Mouse (Mus musculus) c-Kit-positive CD71-negative TER-119-negative erythroid progenitor cells, embryonic 14.5 days (primary cell): ENCODE results near the gene Thada.

Experiments
- DNase-seq: peaks from one replicate; pipeline ENCODE4 v3.0.0-alpha.2; 2013; ENCODE audit warnings: low read depth

Gene Thada

DNA sequence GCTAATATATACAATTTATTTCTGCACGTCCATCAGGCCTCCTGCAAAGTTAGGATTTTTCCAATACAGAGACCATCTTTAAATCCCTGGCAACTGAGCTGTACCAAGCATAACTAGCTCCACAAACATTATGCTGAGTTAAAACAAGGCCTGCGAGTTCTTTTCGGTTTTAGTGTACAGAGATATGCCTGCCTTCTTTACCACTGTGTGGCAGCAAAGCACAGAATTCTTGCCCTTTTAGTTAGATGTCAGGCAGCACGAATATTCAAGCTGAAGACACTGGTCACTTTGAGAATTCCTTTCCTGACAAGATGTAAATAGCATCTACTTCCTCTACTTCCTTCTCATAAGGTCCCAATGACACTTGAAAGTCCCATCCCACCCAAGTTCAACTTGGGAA lies 8.3 kb upstream of the Thada start:
- DNase-seq, result no peak

DNA sequence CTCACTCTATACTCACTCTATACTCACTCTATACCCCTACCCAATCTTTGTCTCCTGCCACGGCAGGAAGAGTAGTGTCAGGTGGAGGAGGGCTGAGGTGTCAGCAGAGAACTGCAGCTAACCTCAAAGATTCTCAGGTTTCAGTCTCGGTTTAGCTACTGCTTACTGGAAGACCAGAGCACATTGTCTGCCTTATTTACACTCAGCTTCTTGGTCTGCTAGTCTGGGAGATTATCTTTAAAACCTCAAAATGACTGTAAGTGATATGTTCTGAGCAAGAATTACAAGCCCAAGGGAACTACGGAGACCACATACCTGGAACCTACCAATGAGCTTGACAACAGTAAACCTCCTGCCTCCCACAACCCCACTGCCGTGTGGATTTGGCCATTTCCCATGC lies 31.0 kb downstream of the Thada start:
- DNase-seq, result no peak

DNA sequence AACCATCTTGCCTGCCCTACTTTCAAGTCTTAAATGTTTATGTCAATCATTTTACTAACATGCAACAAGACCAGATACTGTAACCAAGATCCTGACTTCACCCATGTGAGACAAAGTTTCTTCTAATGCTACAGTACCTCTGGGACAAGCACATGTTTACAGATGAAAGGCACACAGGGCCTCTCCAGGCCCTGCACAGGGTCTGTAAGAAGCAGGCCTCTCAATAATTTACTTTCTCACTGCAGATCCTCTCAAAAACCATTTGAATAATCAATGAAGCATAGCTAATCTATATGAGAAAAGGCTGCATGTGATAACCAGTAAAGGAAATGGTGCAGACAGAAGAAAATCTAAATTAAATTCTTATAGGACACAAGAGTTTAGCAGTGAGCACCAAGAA lies 31.8 kb downstream of the Thada start:
- no peak for DNase-seq

DNA sequence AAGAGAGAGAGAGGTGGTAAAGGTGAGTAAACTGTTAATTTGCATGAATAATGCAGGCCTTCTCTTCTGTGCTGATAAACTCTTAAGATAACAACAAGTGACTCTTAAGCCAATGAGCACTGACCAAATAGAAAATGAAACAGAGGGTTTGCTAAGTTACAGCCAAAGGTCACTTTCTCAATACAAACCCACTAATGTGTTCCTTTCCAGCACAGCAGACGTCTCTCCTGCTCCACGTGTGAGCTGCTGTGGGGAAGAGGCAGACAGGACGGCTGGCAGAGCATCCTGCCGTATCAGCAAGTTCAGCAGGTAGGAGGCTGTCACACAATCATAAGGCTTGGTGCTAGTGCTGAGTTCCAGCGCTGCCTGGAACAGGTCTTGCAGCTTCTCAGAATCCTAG lies 34.0 kb downstream of the Thada start:
- no peak for DNase-seq

DNA sequence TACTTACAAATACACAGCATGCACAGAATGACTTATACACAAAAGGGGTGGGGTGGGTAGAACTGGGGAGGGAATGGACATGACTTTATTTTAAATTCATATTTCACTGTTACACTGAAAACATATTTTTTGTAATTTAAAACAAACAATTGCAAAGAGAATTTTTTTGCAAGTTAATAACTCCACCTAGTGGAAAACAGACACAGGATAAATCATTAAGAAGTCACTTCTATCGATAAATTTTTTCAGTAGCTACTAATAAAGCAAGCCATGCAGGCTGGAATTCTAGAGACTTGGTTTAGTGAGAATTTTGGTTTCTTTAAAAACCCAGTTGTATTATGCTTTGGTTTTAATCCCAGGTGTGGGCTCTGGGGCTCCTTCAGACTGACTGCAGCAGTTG lies 41.7 kb downstream of the Thada start:
- no peak for DNase-seq

DNA sequence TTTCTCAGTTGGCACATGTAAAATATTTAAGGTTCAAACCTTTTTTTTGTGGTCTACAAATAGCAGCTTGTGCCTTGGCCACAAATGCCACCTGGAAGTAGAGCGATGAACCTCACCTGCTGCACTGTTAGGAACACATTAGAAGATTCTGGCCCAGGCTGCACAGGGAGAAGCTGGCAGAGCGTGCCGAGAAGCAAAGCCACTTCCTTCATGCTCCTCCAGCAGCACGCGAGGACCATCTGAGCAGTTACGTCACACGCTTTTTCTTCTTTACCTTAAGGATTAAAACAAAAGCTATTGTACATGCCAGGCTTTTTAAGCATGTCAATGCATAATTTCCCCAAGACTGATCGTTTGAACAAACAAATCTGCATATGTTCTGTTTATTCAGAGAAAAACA lies 43.1 kb downstream of the Thada start:
- no peak for DNase-seq

DNA sequence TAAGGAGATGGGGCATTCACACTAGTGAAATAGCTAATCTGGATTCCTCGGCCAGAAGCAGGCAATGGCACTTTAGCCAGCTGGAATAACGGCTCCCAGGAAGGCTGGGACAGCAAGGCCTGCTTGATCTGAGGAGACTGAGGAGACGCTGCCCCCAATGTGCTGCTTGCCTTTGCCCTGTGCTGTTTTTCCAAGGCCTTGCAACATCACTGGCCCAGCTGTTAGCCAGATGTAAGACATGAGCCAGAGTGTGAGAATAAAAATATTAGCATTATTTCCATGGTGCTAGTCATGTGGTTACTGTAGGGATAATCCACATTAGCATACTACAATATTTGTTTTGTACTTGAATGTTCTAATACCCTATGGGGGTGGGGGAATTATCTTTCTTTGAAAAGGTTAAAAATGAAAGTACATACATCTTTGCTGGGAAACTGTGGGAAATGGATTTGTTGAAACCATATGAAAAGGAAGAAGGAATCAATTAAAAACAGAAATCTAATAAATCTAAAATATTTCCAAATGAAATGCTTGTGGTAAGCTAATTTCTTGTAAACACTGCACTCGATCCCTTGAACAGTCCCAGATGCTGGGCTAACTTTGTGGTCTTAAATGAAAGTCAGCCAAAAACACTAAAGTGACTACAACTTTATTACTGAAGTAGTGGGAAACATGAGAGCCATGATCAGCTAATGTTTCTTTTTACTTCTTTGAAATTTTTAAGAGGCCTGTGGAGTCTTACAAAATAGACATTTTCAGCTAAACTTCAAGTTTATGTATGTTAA lies 43.8 kb downstream of the Thada start:
- no peak for DNase-seq

DNA sequence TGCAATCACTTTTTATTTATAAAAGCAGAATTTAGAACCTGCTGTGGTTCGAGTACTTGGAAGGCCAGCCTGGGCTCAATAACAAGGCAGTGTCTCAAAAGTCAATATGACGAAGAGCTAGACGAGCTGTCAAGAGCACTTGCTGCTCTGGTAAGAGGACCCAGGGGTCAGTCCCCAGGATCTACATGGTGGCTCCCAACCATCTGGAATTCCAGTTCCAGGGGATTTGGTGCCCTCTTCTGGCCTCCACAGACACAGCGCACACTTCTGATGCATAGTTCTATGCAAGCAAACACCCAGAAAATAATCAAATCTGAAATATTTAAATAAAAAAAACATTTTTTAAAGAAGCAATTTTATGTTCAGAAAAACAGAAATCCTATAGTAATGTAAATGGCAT lies 45.0 kb downstream of the Thada start:
- peak; percentile 4 for DNase-seq

DNA sequence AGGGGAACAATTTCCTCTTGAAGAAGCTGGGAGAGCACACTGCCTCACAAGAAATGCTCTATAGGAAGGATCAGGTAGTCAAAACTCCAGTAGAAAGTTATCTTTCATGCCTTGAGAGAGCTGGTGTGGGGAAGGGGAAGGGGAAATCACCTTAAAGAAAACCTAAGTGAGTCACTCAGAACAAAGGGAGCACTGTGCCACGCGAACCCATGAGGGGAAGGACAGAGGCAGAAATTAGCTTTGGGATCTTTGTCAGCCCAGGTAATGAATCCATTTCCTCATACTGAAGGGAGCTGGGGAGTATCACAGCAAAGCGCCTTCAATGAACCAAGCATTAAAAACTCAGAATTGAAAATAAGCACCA lies 45.7 kb downstream of the Thada start:
- DNase-seq, result no peak

DNA sequence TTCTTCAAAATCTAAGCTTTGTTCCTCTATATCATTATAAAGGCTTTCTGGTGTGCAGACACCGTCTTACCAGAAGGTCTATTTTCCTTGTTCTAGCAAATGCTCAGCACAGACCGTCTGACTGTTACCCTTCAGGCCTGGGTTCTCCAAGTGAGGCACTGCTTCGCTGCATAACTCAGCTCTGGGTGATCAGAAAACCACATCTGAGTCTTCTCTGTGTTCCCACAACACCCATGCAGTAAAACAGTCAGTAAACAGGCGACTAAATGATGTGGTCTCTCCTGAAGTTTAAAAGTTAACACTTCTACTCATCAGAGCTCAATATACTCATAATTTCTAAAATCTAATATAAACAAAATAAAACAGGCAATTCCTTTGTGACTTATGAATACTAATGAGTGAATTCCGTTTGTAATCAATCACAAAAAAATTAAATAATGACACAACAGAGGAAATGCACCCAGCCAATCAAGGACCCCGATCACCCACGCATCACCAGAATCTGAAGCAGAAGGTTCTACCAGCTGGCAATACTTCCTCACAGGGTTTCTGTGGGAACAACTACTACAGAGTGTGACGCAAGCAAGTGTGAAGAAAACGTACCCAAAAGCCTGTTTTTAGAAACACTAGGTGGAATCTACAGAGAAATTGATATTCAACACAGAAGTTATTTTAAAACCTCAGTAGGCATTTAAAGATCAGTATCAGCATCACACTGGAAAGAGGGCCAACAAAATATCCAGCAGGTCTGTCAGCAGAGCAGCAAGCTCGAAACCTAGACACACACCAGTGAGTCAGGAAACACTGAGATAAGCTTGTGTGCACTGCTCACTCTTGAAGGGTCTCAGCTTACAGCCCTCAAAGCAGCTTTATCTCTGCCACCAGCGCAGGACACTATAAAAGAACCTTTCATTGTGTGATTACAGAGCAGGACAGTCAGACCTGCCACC lies 46.4 kb downstream of the Thada start:
- peak; percentile 20 for DNase-seq

DNA sequence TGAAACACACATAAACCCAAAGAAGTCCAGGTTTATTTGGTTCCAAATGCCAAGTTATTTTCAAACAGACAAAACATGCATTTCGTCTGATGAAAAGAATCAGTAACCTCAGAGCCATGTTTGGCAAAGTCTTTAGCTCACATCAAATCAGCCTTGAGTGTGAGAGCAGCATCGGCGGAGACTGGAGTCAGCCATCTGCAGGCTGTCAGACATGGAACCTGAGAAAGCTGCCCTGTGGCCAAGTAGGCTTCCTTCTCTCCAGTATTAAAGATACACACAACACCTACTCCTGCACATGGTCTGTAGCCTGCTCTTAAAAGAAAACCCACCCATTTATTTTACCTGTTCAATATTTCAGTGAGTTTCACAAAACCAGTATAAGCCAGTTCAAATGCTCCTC lies 50.1 kb downstream of the Thada start:
- DNase-seq, result no peak

DNA sequence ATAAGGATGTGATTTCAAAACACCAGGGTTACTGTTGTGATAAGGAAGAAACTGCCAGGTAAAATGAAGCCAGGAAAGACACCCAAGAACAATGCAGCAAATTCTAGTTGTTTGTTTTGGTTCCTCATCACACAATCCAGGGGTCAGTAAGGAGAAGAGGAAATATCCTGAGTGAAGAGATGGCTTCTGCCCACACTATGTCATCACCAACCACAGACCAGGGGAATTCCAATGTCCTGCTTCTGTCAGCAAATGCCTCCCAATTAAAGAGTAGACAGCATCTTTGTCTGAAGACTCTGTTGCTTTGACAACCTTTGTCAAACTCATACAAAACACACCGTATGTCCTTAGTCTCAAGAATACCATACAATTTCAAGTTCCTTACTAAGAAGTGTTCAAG lies 57.3 kb downstream of the Thada start:
- no peak for DNase-seq

DNA sequence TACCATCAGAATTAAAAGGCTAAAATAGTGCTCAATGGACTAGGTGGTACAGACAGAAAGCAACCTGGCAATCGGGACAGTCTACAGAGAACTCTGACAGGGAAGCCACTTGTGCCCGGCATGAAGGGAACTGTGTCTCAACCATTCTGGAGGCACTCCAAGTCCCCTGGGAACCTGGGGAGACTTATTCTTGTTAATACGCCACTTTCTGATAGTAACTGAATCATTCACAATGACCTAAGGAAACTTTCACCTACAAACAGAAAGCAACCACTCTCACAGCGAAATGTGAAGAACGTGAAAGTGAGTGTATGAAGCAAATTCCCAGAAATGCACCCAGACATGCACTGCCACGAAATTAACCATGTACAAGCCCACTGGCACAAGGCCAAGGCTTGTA lies 60.4 kb downstream of the Thada start:
- DNase-seq, result no peak

DNA sequence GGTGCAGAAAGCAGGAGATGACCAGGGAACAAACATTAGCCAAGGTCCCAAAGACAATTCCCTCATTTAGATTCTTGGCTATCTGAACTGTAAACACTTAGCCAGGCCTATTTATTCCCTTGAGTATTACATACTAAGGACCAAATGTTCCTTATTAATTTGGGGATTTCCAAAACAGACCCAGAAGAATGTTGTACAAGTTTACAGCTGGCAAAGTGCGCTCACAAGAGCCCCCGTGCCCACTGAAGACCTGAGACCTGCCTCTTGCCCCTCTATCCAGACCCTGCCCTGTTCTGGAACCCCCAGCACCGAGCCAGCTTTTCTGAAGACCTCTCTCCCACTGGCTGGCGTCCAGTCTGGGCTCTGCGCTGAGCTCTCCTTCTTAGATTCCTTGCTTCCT lies 64.2 kb downstream of the Thada start:
- DNase-seq, result no peak

DNA sequence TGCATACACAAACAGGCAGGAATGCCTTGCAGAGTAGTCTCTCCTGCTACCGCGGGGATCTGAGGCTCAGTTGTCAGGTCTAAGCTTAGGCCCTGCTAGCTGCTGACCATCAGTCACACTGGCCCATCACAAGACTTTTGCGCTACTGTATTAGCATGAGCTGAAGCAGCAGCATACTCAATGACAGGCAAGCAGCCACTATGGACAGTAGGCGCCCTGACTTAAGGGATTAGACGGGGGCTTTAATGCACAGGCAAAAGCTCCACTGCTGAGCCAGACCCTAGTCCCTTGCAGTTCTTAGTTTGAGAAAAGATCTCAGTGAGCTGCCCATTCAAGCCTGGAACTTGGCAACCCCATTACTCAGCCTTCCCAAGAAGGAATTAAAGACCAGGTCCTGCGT lies 66.6 kb downstream of the Thada start:
- DNase-seq, result no peak

DNA sequence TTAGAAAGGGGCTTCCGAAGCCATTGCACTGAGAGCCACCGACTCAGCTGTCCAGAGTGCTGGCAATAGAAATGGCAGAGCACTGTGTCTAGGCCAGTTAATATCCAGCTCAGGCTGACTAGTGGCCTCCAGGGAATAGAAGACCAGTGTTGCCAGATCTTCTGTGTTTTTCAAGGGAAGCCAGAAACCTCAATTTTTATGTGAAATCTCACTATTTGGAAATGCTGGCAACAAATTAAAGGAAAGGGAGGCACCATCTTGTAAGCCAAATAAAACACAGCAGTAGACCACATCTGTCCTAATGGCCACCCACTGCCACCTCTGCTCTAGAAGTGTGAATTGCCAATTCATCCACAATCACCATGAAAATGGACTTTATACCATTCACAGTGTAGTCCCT lies 76.0 kb downstream of the Thada start:
- DNase-seq, result no peak

DNA sequence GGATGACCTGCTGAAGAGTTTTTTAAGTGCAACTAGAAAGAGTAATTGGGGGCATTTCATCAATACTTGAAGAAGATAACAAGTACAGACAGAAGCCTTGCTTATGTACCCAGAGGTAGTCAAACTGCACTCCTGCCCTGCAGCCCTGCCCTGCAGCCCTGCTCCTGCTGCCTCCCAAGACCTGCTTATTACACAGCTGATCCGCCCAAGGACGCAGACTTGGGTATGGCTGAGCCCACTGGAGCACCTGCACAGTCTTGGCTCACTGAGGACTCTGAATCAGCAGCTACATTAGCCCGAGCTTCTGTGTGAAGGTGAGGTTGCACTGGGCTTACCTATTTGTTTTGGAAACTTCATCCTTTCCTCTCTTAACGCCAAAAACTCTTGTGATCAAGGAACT lies 79.8 kb downstream of the Thada start:
- DNase-seq, result no peak

DNA sequence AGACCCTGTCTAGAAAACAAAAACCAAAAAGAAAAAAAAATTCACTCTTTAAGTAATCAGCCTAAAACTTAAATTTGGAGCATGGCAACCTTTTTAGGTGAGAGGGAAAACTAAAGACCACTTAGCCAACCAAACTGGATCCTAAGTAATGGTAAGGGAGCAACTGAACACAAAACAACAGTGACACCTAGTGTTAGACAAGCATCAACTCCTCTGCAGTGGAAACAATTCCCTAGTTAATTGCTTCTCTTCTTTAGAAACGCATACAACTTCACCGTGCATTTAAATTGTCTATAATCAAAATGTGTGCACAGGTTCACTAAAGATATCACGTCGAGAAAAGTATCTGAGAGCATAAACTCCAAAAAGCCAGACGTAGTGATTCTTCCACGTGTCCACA lies 80.3 kb downstream of the Thada start:
- no peak for DNase-seq

DNA sequence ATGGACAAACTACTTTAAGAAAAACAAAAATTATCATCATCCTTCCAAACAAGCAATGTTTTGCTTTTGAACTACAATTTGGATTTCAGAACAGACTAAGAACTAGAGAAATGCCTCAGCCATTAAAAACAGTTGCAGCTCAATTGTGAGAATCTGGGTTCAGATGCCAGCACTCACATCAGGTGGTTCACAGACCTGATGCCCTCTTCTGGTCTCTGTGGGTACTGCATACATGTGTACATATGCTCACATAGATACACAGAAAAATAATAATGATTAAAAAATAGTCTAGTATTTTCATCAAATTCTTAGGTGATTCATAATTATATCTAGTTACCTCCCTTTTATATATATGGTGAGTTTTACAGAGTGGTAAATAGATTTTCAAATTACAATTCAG lies 81.3 kb downstream of the Thada start:
- DNase-seq, result peak; percentile 13

DNA sequence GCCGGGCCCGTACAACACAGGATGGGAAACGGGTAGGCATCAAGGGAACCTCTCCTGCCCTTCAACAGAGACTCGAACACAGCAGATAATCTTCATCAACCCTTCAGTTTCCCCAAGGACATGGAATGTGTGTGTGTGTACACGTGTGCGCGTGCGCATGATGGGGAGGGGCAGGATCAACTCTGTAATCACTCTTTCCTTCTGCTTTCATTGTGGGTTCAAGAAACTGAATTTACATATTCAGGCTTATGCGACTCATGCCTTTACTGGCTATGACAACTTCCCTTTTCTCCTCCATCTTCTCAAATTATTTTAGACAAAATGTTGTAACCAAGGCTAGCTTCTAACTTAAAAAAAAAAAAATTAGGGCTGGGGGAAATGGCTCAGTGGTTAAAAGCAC lies 85.7 kb downstream of the Thada start:
- no peak for DNase-seq

DNA sequence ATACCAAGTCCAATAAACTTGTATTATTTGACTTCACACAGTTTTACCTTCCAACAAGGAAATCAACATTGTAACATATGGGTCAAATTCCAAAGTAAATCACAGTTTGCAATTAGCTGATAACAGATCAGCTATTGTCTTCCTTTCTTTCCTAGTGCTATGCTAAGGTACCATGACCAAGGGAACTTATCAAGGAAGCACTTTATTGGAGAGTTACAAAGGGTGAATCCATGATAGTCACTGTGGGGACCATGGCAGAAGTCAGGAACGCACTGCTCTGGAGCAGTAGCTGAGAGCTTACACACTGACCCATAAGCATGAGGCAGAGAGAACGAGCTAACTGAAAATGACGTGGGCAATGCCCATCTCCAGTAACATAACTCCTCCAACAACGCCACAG lies 89.1 kb downstream of the Thada start:
- no peak for DNase-seq

DNA sequence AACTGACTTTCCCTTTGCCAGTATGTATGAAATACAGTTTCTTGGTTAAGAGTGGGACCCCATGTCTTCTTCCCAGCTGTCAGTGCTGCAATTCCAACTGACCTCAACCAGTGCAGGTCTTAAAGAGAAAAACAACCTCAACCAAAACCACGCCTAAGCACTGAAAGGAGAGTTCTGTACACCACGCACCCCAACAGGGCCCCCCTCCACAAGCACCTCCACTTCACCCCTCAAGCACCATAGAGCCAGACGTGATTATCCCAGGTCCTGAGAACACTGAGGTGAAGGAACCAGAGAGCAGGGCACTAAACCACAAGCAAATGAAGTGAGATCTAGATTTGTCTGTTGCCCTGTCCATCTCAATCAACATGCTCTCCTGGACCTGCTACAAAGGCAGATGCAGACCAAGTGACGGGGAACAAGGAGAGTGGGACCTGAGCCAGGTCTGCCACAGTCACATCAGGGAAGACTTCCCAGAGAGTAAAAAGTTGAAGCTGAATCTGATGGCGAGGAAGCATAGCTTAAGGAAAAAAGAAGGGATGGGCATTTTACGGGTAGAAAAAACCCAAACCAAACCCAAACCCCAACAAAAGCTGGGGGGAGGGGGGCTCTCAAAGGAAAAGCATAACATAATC lies 93.5 kb downstream of the Thada start:
- no peak for DNase-seq

DNA sequence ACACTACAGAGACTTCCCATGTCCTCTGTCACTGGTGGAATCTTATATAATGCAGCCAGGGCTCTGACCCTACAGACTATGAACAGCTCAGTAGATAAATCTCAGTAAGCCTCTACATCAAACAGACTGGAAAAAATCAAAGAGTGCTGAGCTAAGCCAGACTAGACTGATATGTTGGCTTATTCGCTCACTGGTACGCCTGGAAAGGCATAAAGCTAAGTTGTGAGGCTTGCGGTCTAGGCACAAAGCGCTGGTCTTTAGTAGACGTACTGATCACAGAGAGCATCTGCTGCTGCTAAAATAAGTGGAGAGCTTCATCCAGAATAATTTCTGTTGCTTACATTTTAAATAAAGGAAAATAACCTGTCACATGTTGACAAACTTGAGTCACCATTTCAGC lies 95.6 kb downstream of the Thada start:
- DNase-seq, result no peak
